Mouse (Mus musculus) central nervous system, embryonic 18 days (tissue): ENCODE data around the gene Nphs2. TPM values are rescaled to one million over a fixed set of nuclear protein-coding genes. Genes with fewer than 3 reads are reported as not detected.

ENCODE experiments used
- polyA plus RNA-seq: library from polyadenylated mRNA; depleted of rRNA; stranded (reverse); fragments of >200 nt; gene quantifications from 2 replicates; pipeline ENCODE4 v1.2.3, GENCODE M21; 2012; rRNA removed

Gene Nphs2
- 0.68 and 0.69 TPM in 2 replicates for polyA plus RNA-seq

GRCm38 (mm10) chr1:156310630-156311029 lies at the start of gene Nphs2:
Gene Nphs2 (plus strand): TSS chr1:156310727.

GRCm38 (mm10) chr1:156302911-156303749 lies 7.4 kb upstream of the Nphs2 start, which contains the start of gene Tdrd5:
Gene Tdrd5 (minus strand): TSS chr1:156303664.

GRCm38 (mm10) chr1:156365740-156366139 lies 55.2 kb downstream of the Nphs2 start, which contains the start of gene Gm2000:
Gene Gm2000 (plus strand): TSS chr1:156366040.

Other genes with a start within 250 kb of the Nphs2 start
- gene Fam163a, start 105.7 kb upstream of the Nphs2 start, polyA plus RNA-seq = 1.9 and 2.2 TPM in 2 replicates
- 1.6 and 2.1 TPM in 2 replicates for gene Tdrd5, start 7.1 kb upstream of the Nphs2 start, polyA plus RNA-seq
- gene Gm2000, start 55.3 kb downstream of the Nphs2 start, polyA plus RNA-seq = 28.0 and 58.8 TPM in 2 replicates
- gene Axdnd1, start 110.4 kb downstream of the Nphs2 start, polyA plus RNA-seq = 0.39 and 0.40 TPM in 2 replicates
- 10.3 and 11.0 TPM in 2 replicates for gene Soat1, start 163.6 kb downstream of the Nphs2 start, polyA plus RNA-seq
- gene Gm10031, start 213.3 kb downstream of the Nphs2 start, polyA plus RNA-seq = 7.1 and 7.8 TPM in 2 replicates
- 15.8 and 16.1 TPM in 2 replicates for gene Abl2, start 248.1 kb downstream of the Nphs2 start, polyA plus RNA-seq